Mouse (Mus musculus): ENCODE measurements at regions not wholly inside any gene's neighbourhood (a gene's known extent, or its start where the extent isn't known, plus 50 kb on each side); places are given as distances from the start of the nearest gene placed in this dataset.
A peak's percentile ranks its signal among the peaks of the same experiment; 100 is the strongest.

GRCm38 (mm10) chr13:37279078-37279789 lies 65.8 kb upstream of the Ly86 start:
- TF ChIP-seq CTCF (IDR thresholded peaks at IDR 0.05; ENCODE audit: low read depth, low read length) (peak; percentile 34; the same call in 1 of the 2 replicates), POLR2A (IDR thresholded peaks at IDR 0.05; ENCODE audit: extremely low read depth, insufficient read depth, low read length) (no peak)
